Mouse (Mus musculus) cerebellum, adult 11-12 months (tissue): ENCODE data around the gene Xylb.

Source experiments
- DNase-seq: peaks from one replicate; pipeline ENCODE4 v3.0.0; 2022

Gene Xylb

DNA sequence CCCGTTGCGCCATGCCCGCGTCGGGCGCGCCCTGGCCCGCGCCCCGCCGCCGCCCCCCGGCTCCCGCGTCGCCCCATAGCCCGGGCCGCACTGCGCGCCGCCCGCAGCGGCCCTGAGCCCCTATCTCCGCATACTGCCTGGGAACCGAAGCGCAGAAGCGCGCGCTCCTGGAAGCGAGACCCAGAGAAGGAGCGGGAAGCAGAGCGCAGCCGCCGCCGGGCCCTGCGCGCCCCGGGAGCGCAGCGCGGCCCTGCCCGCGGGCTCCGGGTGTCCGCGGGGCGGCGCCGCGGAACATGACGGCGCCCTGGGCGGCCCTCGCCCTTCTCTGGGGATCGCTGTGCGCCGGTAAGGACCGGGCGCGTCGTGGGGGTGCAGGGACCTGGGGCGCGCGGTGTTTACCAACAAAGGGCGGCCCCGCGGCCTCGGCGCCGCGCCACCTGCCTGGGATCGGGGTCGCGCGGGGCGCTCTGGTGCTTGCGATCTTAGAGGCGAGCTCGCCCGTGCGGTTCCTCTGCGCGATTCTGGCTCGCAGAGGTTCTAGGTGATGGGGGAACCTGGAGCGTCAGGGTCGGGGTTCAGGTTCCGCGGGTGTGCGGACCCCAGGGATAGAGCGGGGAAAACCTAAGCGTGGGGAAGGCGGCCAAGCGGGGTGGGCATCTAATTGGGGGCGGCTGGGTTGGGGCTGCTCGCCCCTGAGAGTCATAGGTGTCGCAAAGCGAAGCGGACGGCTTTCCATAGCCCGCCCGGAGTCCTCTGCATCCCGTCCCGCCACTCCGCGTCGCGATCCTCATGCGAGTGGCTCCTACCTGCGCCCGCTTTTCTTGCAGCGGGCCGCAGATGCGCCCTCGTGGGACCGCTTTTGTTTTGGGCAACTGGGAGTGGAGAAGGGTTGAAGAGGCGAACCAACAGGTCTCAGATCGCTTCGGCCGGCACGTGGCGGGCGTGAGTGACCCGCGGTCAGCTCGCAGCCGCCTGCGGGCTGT lies 45.4 kb downstream of the Xylb start:
- DNase-seq = peak; percentile 66

GRCm38 (mm10) chr9:119403236-119403641 lies 46.1 kb downstream of the Xylb start:
- DNase-seq = peak; percentile 46

DNA sequence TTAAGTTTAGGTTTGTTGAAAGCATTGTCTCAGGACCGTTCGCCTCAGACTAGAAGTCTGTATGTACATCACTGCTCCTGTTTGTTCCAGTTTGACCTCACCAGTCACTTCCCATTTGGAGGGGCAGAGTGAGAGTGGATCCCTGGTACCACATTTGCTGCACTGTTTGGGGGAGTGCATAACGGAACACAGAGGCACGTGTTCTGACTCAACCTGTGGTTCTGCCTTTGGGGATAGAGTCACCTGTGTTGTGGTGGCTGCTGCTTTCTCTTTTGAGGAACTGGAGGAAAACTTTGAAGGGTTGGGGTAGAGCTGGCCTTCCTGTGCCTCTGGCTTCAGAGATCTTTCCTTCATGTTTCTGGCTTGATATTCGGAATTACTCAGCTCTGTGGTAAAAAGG lies 46.9 kb downstream of the Xylb start:
- no peak for DNase-seq

- no peak for DNase-seq
Measured at GRCm38 (mm10) chr9:119407884-119408283, 50.7 kb downstream of the Xylb start.

DNA sequence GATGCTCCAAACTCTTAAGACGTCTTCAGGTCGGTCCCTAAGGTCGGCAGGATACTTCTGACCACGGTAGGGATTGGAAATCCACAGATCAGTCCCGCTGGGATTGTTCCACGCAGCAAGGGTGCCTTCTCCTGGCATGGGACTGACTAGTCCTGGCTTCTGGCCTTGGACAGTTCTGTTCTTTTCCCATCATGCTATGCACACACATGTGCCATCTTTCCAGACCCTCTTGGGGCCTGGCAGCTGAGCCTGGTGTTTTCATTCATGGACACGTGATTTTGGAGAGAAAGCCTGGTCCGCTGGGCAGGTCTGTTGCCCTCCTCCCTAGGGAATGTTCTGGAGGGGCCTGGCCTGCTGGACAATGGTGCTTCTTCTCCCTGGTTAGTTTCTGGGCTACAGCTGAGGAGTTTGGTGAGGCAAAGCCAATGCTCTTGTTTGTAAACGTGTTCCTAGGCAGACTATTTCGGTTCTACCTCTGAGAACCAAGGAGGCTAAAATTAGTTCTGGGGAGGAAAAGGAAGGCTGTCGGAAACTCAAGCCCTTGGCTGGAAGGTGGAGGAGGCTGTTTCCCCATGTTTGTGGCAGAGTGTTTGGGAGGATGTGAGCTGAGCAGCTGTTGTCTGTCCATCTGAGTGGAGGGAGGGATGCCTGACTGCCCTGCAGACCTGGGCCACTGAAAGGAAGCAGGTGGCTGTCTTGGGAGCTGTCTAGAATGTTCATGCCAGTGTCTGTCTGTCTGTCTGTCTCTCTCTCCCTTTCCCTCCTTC lies 51.9 kb downstream of the Xylb start:
- no peak for DNase-seq

DNA sequence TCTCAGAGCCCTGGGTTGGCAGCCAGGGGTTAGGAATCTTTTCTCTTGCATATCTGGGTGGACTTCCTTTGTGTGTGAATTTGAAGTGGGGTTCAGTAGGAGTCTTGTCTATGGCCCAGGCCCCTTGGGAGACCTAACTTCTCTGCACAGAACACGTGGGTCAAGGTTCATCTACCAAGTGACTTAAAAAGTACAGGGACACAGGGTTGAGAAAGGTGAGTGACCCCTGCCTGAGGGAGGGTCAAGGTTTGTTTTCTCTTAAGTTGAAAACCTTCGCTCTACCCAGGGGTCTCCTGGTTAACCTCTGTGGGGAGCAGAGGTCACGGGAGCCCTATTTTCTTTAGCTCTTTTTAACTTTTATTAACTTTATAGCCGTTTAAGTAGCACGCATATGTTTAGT lies 52.7 kb downstream of the Xylb start:
- no peak for DNase-seq

DNA sequence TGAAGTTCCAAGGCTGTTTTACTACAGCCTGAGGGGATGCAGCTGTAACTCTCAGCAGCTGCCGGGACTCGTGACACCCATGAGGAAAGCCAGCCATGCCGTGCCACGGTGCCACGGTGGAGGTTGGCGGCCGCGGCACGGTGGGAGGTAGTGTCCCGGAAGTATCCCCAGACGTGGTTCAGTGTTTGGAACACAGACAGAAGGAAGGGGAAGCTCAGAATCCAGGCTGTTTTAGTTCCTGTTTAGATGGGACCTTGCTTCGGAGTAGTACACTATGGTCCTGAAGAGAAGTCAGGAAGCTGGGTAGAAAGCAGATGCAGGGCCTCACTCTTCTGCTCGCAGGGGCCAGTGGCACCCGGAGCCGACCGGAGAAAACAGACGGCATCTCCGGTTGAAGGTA lies 60.8 kb downstream of the Xylb start:
- no peak for DNase-seq

DNA sequence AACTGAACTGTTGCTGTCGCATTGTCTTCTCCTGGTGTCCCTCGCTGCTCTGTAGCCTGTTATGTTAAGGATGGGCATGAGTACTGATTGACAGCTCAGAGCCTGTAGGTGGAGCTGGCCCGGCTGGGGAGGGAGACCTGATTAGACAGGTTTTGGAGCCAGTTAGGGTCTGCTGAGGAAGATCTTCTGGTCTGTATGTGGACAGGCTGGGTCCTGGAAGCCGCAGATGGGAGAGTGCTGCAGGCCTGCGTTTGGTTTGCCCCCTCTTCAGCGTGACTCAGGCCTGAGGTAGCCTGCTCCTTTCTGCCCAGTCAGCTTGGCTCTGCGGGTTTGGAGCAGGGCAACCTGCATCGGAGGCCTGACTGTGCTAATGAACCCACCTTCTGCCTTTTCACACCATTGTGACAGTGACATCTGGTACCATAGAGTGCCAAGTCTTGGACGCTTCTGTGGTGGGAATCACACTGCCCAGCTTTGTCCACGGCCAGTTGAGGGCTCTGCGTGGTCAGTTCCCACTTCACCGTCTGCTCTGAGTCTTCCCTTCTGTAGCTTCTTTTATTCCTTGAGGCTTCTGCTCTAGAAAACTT lies 62.8 kb downstream of the Xylb start:
- DNase-seq = peak; percentile 74

GRCm38 (mm10) chr9:119425217-119425975 lies 68.2 kb downstream of the Xylb start:
- DNase-seq = peak; percentile 52

GRCm38 (mm10) chr9:119425976-119426415 lies 68.8 kb downstream of the Xylb start:
- DNase-seq = no peak

DNA sequence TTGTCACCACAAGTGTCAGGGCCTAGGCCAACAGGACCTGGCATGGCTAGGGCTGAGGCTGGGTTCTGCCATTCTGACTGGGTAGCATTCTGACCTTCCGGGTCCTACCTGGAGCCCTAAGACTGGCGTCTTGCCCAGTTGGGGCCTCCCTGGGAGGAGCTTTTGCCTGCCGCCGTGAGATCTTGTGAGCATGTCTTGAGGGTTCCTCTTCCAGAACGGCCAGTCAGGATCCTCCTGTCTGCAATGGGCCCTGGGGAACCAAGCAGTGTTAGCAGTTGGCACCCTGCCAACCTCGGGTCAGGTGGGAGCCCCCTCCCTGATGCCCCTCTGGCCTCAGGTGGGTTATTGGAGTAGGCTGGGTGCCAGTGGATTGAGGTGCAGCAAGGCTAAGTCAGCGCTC lies 69.3 kb downstream of the Xylb start:
- DNase-seq = no peak

GRCm38 (mm10) chr9:119430311-119430710 lies 73.1 kb downstream of the Xylb start:
- DNase-seq = peak; percentile 75

DNA sequence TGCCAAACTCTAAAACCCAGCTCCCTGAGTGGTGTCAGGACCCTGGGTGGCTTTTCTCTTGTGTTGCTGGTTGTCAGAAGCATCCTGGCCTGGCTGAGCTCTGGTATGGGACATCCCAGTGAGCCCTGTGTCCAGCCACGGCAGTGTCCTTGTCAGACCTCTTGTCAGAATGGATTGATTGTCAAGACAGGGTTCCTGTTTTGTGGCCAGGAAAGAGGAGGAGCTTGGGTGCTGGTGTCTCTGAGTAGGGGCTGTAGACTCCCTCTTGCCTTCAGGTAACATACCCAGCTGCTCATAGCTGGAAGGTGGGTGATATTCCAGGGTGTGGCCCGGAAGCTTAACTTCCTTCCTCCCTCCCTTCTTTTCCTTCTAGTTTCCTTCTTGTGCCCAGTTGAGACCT lies 78.7 kb downstream of the Xylb start:
- DNase-seq = no peak

DNA sequence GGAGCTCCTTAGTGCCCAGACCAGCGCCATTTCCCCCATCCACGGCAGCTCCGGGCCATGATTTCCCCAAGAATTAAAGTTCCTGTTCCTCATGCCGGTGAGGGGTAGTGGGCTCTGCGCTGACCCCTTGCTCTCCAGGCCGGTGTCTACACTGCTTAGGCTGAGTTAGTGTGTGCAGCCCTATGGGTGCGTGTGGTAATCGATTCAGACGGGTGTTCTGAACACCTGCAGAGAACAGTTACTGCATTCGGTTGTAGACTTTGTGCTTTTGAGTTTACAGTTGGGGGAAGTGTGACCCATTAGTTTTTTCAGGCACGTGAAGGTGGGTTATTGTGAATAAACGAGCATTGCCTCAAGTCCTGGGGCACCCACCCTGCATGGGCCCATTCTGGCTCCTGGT lies 80.9 kb downstream of the Xylb start:
- no peak for DNase-seq

DNA sequence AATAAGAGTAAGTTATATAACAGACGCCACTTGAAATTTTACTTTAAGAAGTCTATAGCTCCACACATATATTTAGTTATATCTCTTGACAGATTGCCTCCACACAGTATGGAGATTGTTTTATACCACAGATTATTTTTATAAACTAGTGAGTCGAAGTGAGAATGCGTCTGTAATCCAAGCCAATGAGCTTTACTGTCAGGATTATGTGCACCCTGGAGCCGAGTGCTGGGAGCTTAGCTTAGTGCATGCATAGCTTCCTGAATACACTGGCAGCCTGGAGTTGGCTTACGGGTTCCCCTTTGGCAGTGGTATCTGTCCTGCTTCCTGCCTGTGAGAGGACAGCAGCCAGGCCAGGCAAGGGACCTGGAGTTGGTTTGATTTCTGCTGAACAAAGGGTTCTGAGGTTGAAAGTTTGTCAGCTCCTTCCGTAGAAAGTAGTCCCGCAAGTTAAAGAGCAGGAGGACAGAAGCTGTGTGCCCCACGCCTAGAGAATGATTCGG lies 81.4 kb downstream of the Xylb start:
- DNase-seq = no peak
